Mouse (Mus musculus): ENCODE data around the gene H2afy2.

The H2afy2 gene

GRCm38 (mm10) chr10:61784414-61784813 is 467 bp upstream of the H2afy2 start:
- no peak for DNase-seq (ENCODE audit: low spot score)

DNA sequence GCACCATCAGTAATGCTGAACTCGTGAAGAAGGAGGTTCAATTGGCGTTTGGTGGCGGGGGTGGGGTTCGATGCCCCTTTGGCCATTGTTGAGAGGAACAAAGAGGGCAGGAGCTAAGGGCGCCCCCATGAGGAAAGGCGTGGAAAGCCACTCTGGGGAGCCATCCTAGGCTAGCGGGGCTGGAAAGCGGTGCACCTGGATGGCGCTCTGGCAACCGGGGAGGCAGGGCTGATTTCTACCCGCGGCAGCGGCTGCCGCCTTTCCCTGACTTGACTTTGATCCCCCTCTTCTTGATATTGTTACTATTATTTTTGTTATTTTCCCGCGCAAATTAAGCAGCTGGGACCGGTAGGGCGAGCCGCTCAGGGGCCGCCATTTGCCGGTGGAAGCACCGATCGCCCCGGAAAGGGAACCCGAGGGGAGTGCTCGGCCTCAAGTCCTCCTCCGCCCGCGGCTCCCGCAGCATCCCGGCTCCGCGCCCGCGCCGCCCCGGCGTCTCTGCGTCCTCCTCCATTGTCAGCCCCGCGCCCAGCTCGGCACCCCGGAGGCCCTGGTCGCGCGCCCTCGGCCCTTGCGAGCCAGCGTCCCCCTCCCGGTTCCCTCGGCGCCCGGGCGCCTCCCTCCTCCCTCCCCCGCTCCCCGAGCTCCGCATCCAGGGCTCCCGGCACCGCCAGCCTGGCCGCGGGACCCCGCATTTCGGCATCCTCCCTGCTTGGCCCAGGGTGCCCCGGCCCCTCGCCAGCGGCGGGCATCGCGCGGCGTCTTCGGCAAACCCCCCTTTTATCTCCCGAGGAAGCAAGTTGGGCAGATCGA is 942 bp downstream of the H2afy2 start:
- DNase-seq (ENCODE audit: low spot score), result peak; percentile 63

DNA sequence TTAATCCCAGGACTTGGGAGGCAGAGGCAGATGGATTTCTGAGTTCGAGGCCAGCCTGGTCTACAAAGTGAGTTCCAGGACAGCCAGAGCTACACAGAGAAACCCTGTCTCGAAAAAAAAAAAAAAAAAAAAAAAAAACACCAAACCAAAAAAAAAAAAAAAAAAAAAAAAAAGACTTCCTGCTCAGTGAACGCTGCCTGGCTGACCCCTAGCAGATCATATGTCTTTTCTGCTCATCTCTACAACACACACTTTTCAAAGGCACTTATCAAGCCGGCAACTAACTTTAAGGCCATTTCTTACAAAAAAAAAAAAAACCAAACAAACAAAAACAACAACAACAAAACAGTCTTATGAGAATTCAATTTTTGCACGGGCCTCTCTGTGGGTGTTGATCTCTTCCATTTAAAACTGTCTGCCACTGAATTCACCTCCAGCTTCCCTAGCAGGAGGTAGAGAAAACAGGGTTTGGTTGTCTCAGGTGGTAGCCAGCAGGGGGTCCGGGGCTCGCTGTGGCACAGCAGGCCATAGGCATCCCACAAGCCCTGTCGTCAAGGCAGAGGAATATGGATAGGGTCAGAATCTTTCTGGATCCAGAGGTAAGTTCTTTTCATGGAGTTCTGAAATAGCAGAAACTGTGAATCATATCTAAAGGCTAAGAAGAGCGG is 2.4 kb downstream of the H2afy2 start:
- DNase-seq (ENCODE audit: low spot score), result no peak

DNA sequence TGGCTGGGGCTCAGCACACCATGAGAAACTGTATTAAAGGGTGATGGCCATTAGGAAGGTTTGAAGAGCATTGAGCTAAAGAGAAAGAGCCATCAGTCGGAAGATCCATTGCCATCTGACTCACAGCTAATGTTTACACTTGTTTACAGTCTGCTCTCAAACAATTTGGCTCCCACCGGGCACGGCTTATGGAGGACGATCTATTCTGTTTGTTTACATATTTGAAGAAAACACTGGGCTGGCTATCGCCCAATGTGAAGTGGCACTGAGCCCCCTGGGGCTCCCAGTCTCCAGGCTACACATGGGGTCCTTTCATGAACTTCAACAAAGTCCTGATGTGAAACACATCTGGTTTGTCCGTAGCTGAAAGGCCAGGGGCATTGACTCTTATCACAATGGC is 17.1 kb downstream of the H2afy2 start:
- no peak for DNase-seq (ENCODE audit: low spot score)

DNA sequence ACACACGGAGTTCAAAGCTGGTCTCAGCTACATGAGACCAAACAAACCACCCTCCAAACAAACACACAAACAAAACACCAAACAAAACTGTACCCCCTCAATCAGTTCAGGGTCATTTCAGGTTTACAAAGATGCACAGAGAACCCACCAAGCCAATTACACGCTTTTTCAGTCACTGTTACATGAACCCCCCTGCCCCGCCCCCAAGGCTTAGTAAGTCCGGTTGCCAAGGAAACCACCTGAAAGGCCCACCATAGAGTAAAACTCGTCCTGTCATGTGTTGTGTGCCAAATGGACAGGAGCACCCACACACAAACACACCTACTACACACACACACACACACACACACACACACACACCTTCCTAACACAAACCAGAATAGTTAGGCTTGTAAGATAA is 18.4 kb downstream of the H2afy2 start:
- no peak for DNase-seq (ENCODE audit: low spot score)

GRCm38 (mm10) chr10:61764689-61765088 is 19.3 kb downstream of the H2afy2 start:
- DNase-seq (ENCODE audit: low spot score), result no peak

GRCm38 (mm10) chr10:61759869-61760268 is 24.1 kb downstream of the H2afy2 start:
- no peak for DNase-seq (ENCODE audit: low spot score)

GRCm38 (mm10) chr10:61758904-61759303 is 25.0 kb downstream of the H2afy2 start:
- DNase-seq (ENCODE audit: low spot score), result no peak

GRCm38 (mm10) chr10:61757022-61757421 is 26.9 kb downstream of the H2afy2 start:
- no peak for DNase-seq (ENCODE audit: low spot score)

- DNase-seq (ENCODE audit: low spot score), result no peak
Observed at GRCm38 (mm10) chr10:61753071-61753470, 30.9 kb downstream of the H2afy2 start.

- DNase-seq (ENCODE audit: low spot score), result no peak
Observed at GRCm38 (mm10) chr10:61751534-61752219, 32.3 kb downstream of the H2afy2 start.

- DNase-seq (ENCODE audit: low spot score), result no peak
Observed at GRCm38 (mm10) chr10:61750014-61750413, 33.9 kb downstream of the H2afy2 start.

- no peak for DNase-seq (ENCODE audit: low spot score)
Observed at GRCm38 (mm10) chr10:61747302-61747701, 36.6 kb downstream of the H2afy2 start.

GRCm38 (mm10) chr10:61745133-61745532 is 38.8 kb downstream of the H2afy2 start:
- no peak for DNase-seq (ENCODE audit: low spot score)

DNA sequence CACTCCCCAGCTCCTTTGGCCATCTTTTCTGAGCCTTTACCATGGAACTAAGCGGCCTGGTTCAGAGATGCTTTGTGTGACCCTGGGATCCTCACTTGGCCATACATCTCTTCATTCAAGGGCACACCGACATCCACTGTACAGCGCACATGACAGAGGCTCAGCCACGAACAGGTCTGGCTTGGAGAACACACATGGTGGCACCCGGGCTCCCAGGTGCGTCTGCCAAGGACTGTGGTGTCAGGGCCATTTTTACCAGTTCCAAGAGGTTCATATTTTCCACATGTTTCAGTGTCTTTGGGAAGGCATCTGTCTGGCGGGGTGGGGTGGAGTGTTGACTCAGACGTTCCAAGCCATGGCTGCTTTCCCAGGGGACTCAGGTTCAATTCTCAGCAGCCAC is 41.6 kb downstream of the H2afy2 start:
- DNase-seq (ENCODE audit: low spot score), result no peak

DNA sequence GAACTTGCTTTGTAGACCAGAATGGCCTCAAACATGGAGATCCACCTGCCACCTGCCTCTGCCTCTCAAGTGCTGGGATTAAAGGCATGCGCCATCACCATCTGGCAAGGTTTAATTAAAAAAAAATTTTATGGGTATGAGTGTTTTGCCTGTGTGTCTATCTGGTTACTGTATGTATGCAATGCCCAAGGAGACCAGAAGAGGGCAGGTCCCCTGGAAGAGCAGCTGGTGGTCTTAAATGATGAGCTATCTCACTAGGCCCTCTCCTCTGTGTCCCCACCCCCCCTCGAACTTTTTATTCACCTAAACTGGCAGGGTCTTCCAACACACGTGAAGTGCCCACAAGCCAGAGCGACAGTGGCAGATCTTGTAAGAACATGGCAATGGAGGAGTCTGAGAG is 42.1 kb downstream of the H2afy2 start:
- DNase-seq (ENCODE audit: low spot score), result no peak

GRCm38 (mm10) chr10:61741306-61741705 is 42.6 kb downstream of the H2afy2 start:
- DNase-seq (ENCODE audit: low spot score), result no peak

- DNase-seq (ENCODE audit: low spot score), result no peak
Observed at GRCm38 (mm10) chr10:61738126-61738525, 45.8 kb downstream of the H2afy2 start.

GRCm38 (mm10) chr10:61737537-61737936 is 46.4 kb downstream of the H2afy2 start:
- DNase-seq (ENCODE audit: low spot score), result no peak

DNA sequence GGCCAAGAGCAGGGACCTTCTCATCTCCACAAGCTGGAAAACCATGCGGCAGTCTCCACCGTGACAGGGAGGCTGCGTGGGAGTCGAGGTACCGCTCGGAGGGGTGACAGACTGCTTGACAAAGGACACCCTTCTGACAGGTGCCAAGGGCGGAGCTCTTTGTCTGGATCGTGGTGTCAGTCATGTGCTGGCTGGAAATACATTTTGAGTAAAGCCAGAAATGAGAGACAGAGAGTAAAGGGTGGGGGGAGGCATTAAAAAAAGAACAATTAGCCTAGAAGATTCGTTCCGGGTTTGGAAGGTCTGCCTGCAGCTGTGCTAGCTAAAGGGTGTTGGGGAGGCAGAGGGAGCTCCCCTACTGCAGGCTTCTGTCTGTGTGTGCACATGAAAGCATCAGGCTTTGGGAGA is 47.3 kb downstream of the H2afy2 start:
- no peak for DNase-seq (ENCODE audit: low spot score)

- peak; percentile 27 for DNase-seq (ENCODE audit: low spot score)
Observed at GRCm38 (mm10) chr10:61734377-61734776, 49.6 kb downstream of the H2afy2 start.

GRCm38 (mm10) chr10:61730171-61730570 is 53.8 kb downstream of the H2afy2 start:
- no peak for DNase-seq (ENCODE audit: low spot score)

DNA sequence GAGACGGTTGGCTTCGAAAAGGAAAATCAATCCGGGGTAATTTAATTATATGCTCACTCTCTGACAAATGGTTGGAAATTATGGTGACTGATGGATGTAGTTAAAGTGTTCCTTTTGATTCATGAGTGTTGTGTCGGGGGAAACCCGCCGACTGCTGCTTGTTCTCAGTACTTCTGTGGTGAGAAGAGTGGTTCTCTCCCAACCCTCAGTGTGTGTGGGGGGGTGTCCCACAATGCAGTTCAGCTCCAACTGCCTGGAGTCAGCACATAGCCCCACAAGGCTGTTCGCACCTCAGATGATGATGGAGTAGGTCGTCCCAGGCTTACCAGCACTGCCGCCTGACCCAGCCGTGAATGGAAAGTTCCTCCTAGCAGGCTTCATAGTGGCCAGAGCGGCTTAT is 54.8 kb downstream of the H2afy2 start:
- no peak for DNase-seq (ENCODE audit: low spot score)
